Mouse (Mus musculus): ENCODE data around the gene Lingo2.

GRCm38 (mm10) chr4:36566544-36566943, 385.0 kb downstream of the Lingo2 start:
- no peak for TF ChIP-seq GATA1 (IDR thresholded peaks at IDR 0.05; ENCODE audit: borderline replicate concordance, low read length)
- no peak for TF ChIP-seq FLI1 (IDR thresholded peaks at IDR 0.05; ENCODE audit: low read length)

Measured in megakaryocyte, embryonic 14.5 days (primary cell).